Mouse (Mus musculus): ENCODE results near the gene Gm42421. TPM values are rescaled to one million over a fixed set of nuclear protein-coding genes. Genes with fewer than 3 reads are reported as not detected.

Gm42421 gene
- polyA plus RNA-seq, 1 experiment from 2014 or later: 0.78 TPM

DNA sequence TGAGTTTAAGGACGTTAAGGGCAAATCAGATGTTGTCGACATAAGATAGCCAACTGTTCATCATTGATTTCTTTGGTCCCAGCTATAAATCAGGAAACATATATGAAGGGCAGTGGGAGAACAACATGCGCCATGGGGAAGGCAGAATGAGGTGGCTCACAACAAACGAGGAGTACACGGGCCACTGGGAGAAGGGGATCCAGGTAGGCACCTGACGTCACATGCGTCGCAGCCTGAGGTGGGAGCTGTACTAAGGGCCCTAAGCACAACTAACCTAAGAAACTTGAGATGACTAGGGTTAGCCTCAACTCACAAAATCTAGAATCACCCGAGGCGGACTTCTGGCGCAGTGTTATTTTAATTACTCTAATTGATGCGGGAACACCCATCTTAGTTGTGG, 20.4 kb downstream of the Gm42421 start:
- ATAC-seq (replicated peaks; ENCODE audit: low FRiP score, low read depth): no peak
- no peaks in the 10 kb centered on the region for H3K36me3 ChIP-seq (ENCODE audit: insufficient read depth, low read length)

DNA sequence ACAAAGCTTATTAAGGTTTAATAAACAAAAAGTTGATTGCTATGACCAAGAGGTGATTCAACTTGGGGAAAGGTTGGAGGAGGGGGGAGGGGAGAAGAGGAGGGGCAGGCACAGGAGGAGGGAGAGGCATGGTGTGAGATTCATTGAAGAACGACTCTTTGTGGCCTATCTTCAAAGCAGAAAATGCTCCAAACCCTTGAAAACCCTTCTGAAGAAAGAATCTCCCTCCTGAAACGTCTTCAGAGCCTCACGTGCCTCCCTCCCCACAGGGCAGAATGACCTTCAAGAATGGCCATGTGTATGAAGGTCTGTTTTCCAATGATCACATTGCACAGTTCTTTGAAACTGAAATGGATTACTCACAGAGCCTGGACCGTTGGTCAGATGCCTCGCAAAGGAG, 22.0 kb downstream of the Gm42421 start:
- no peaks in the 10 kb centered on the region for H3K27me3 ChIP-seq (ENCODE audit: insufficient read depth, low read length)
- no peak for ATAC-seq (replicated peaks; ENCODE audit: low FRiP score, low read depth)
- no peak overlapping the region for H3K4me2 ChIP-seq (ENCODE audit: low read length)
- no peaks in the 10 kb centered on the region for H3K36me3 ChIP-seq (ENCODE audit: insufficient read depth, low read length)
- H3K4me1 ChIP-seq (replicated peaks; ENCODE audit: insufficient read depth, low read length): no peaks in the 10 kb centered on the region
- H3K27ac ChIP-seq: no peak overlapping the region
- 41% methylated on average over 5 of the region's 5 CpGs for WGBS
- no peak for TF ChIP-seq CTCF (IDR thresholded peaks at IDR 0.05; ENCODE audit: low read depth)
- DNase-seq (ENCODE audit: low spot score): no peak
- H3K9ac ChIP-seq (ENCODE audit: low read depth, low read length): no peak overlapping the region
- no peak overlapping the region for H3K4me3 ChIP-seq (replicated peaks; ENCODE audit: low read depth, low read length)
- H3K9me3 ChIP-seq (replicated peaks; ENCODE audit: low read length): no peaks in the 10 kb centered on the region

More for the DNA sequence above, 20.4 kb downstream of the Gm42421 start:
- DNase-seq (ENCODE audit: low spot score): no peak
- Histone ChIP-seq H3K4me1 (replicated peaks; ENCODE audit: insufficient read depth, low read length) (no peaks in the 10 kb centered on the region), H3K9me3 (replicated peaks; ENCODE audit: low read length) (no peaks in the 10 kb centered on the region), H3K9ac (ENCODE audit: low read depth, low read length) (no peak overlapping the region), H3K27ac (no peak overlapping the region), H3K4me2 (ENCODE audit: low read length) (no peak overlapping the region), H3K27me3 (ENCODE audit: insufficient read depth, low read length) (no peaks in the 10 kb centered on the region), H3K4me3 (replicated peaks; ENCODE audit: low read depth, low read length) (no peak overlapping the region)
- 84% methylated on average over 12 of the region's 12 CpGs for WGBS
- TF ChIP-seq CTCF (IDR thresholded peaks at IDR 0.05; ENCODE audit: low read depth): no peak

DNA sequence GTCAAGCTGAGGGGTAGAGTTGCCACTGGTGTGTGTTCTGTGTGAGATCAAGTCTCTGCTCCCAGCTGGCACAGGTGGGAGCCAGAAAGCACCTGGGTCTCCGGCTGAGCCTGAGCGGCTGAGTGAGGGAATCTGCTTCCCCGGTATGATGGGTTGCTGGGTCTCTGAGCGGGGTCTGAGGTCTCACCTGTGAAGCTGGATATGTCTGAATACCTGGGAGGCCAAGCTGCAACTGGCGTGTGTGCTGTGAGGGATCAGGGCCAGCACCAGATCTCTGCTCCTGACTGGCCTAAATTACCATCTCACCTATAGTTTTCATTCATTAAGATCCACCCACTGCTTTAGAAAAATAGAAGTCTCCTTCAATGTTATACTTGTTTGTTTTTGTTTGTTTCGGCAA, 29.1 kb downstream of the Gm42421 start:
- Histone ChIP-seq H3K9ac (ENCODE audit: low read depth, low read length) (no peak overlapping the region), H3K4me3 (replicated peaks; ENCODE audit: low read depth, low read length) (no peak overlapping the region), H3K4me2 (ENCODE audit: low read length) (no peak overlapping the region), H3K9me3 (replicated peaks; ENCODE audit: low read length) (no peaks in the 10 kb centered on the region), H3K4me1 (replicated peaks; ENCODE audit: insufficient read depth, low read length) (no peaks in the 10 kb centered on the region), H3K27ac (no peak overlapping the region), H3K36me3 (ENCODE audit: insufficient read depth, low read length) (no peaks in the 10 kb centered on the region), H3K27me3 (ENCODE audit: insufficient read depth, low read length) (no peaks in the 10 kb centered on the region)
- ATAC-seq (replicated peaks; ENCODE audit: low FRiP score, low read depth) (no peak), DNase-seq (ENCODE audit: low spot score) (no peak)
- 94% methylated on average over 6 of the region's 6 CpGs for WGBS
- no peak for TF ChIP-seq CTCF (IDR thresholded peaks at IDR 0.05; ENCODE audit: low read depth)

GRCm38 (mm10) chr5:143959551-143959950, 31.6 kb downstream of the Gm42421 start:
- Histone ChIP-seq H3K9ac (ENCODE audit: low read depth, low read length) (no peak overlapping the region), H3K9me3 (replicated peaks; ENCODE audit: low read length) (no peaks in the 10 kb centered on the region), H3K27me3 (ENCODE audit: insufficient read depth, low read length) (no peaks in the 10 kb centered on the region), H3K4me3 (replicated peaks; ENCODE audit: low read depth, low read length) (no peak overlapping the region), H3K36me3 (ENCODE audit: insufficient read depth, low read length) (no peaks in the 10 kb centered on the region), H3K4me1 (replicated peaks; ENCODE audit: insufficient read depth, low read length) (no peaks in the 10 kb centered on the region), H3K27ac (no peak overlapping the region), H3K4me2 (ENCODE audit: low read length) (no peak overlapping the region)
- no peak for TF ChIP-seq CTCF (IDR thresholded peaks at IDR 0.05; ENCODE audit: low read depth)
- ATAC-seq (replicated peaks; ENCODE audit: low FRiP score, low read depth): no peak
- no peak for DNase-seq (ENCODE audit: low spot score)
- WGBS: 92% methylated on average over 11 of the region's 11 CpGs

DNA sequence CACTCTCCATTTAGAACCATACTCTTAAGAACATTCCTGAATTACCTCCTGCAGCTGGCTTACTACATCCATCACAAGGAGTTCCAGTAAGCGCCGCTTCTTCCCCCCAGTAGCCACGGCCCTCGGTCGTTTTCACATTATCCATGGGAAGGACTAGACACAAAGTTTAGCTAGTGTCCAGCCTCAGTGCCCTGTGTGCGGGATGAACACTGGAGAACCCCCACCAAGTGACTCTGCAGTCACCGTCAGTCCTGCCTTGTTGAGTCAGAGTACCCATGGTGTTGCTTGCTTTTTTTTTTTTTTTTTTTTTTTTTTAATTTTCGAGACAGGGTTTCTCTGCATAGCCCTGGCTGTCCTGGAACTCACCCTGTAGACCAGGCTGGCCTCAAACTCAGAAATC, 33.2 kb downstream of the Gm42421 start:
- Histone ChIP-seq H3K9ac (ENCODE audit: low read depth, low read length) (no peak overlapping the region), H3K4me2 (ENCODE audit: low read length) (no peak overlapping the region), H3K4me1 (replicated peaks; ENCODE audit: insufficient read depth, low read length) (no peaks in the 10 kb centered on the region), H3K27me3 (ENCODE audit: insufficient read depth, low read length) (no peaks in the 10 kb centered on the region), H3K9me3 (replicated peaks; ENCODE audit: low read length) (no peaks in the 10 kb centered on the region), H3K4me3 (replicated peaks; ENCODE audit: low read depth, low read length) (no peak overlapping the region), H3K36me3 (ENCODE audit: insufficient read depth, low read length) (no peaks in the 10 kb centered on the region), H3K27ac (no peak overlapping the region)
- WGBS: 86% methylated on average over 8 of the region's 8 CpGs
- DNase-seq (ENCODE audit: low spot score): no peak
- no peak for TF ChIP-seq CTCF (IDR thresholded peaks at IDR 0.05; ENCODE audit: low read depth)
- no peak for ATAC-seq (replicated peaks; ENCODE audit: low FRiP score, low read depth)

DNA sequence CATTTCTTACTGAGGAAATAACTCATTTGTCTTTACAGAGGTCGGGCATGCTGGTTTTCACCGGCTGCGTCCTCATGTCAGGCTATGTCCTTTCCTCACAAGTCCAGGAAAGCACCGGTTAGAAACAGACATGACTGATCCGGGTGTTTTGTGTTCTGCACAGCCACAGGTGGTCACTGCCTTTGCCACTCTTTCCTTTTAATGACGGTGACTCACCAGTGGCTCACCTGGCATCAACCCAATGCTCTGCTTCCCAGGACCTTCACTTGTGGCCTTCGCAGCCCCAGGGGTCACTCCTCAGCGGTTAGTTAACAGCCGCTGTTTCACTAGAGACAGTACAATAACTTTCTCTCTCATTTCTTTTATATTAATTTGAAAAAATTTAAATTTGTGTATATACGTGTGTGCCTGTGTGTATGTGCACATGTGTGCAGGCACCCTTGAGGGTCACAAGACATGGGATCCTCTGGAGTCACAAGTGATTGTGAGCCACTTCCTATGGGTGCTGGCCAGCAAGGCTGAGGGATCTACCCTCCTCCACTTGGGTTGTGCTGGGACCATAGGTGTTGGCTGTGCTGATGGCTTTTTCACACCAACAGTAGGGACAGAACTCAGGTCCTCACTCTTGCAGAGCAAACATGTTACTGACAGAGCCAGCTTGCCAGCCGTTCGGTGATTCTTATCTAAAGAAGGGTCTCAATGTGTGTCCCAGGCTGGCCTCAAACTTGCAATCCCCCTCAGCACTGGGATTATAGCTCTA, 37.8 kb downstream of the Gm42421 start:
- H3K27me3 ChIP-seq (ENCODE audit: insufficient read depth, low read length): no peaks in the 10 kb centered on the region
- no peak overlapping the region for H3K27ac ChIP-seq

DNA sequence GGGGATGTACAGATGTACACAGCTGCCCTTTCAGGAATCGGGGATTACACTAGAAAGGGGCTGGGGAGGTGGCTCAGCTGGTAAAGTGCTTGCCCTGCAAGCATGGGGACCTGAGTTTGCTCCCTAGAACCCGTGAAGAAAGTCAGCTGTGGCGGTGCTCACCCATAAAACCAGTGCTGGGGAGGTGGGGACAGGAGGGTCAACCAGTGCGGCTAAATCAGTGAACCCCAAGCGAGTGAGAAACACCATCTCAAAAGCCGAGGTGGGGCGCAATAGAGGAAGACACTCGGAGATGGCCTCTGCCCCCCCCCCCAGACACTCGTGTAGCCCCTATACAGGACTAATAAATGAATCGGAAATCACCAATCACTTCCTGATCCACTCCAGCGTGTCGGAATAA, 38.7 kb downstream of the Gm42421 start:
- Histone ChIP-seq H3K9ac (ENCODE audit: low read depth, low read length) (no peak overlapping the region), H3K9me3 (replicated peaks; ENCODE audit: low read length) (no peaks in the 10 kb centered on the region), H3K4me1 (replicated peaks; ENCODE audit: insufficient read depth, low read length) (no peaks in the 10 kb centered on the region), H3K36me3 (ENCODE audit: insufficient read depth, low read length) (no peaks in the 10 kb centered on the region), H3K27ac (no peak overlapping the region), H3K4me2 (ENCODE audit: low read length) (no peak overlapping the region), H3K4me3 (replicated peaks; ENCODE audit: low read depth, low read length) (no peak overlapping the region), H3K27me3 (ENCODE audit: insufficient read depth, low read length) (no peaks in the 10 kb centered on the region)
- 82% methylated on average over 12 of the region's 12 CpGs for WGBS
- no peak for DNase-seq (ENCODE audit: low spot score)
- TF ChIP-seq CTCF (IDR thresholded peaks at IDR 0.05; ENCODE audit: low read depth): no peak
- ATAC-seq (replicated peaks; ENCODE audit: low FRiP score, low read depth): no peak

More for the DNA sequence above, 37.8 kb downstream of the Gm42421 start:
- ATAC-seq (replicated peaks; ENCODE audit: low FRiP score, low read depth) (no peak), DNase-seq (ENCODE audit: low spot score) (no peak)
- no peak overlapping the region for H3K9ac ChIP-seq (ENCODE audit: low read depth, low read length)
- H3K4me1 ChIP-seq (replicated peaks; ENCODE audit: insufficient read depth, low read length): no peaks in the 10 kb centered on the region
- TF ChIP-seq CTCF (IDR thresholded peaks at IDR 0.05; ENCODE audit: low read depth): no peak
- no peaks in the 10 kb centered on the region for H3K36me3 ChIP-seq (ENCODE audit: insufficient read depth, low read length)
- no peak overlapping the region for H3K4me3 ChIP-seq (replicated peaks; ENCODE audit: low read depth, low read length)
- H3K9me3 ChIP-seq (replicated peaks; ENCODE audit: low read length): no peaks in the 10 kb centered on the region
- no peak overlapping the region for H3K4me2 ChIP-seq (ENCODE audit: low read length)
- WGBS: 77% methylated on average over 12 of the region's 12 CpGs

Data from kidney, postnatal 0 days (tissue).